Mouse (Mus musculus): ENCODE measurements around the gene Syt1. TPM values are rescaled to one million over a fixed set of nuclear protein-coding genes. Genes with fewer than 3 reads are reported as not detected.

The Syt1 gene
- 127 and 130 TPM in 2 replicates for polyA plus RNA-seq (2014; fragmentation: Nextera tagmentation; extraction: Ambion mirVana)

DNA sequence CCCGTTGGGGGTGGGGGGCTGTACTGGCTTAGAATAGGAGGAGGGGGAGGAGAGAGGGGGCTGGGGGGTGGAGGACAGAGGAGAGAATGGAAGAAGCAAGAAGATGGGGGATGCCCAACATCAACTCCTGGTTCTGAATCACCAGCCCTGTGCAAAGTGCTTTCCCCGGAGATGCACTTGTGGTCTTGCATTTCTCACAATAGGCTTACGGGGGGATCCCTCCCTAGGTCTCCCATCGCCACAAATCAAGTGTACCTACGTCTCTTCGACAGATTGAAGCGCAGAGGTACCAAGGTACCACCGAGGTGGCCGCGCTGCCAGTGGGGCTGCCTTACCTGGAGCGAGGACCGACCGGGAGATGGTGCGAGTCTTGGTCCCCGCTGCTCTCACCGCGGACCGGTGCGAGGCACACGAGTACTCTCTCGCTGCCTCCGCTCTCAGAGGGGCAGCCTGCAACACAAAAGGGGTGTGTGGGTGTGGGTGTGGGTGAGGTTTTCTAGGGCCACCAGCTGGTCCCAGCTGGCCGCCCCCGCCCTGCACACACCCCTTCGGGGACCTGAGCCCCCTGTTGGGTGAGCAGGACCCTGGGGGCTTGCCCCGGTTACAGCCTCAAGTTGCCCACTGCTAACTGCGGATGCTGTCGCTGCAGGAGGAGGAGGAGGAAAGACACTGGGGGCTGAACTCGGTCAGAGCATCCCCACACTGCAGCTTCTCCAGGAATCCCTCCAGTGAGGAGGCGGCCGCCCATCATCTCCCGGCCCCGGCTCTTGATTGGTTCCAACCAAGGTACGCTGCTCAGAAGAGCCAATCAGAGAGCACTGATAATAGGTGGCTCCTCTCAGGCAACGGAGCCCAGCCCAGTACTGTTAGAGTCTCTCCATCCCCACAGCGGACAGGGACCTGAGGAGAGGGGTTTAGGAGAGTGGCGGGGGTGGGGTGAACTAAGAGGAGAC, at the start of gene Syt1:
Syt1 (minus strand) TSS at position 742 of the 953 bp plus-strand sequence.
- Histone ChIP-seq H3K4me3 (ENCODE audit: low read depth, low read length) (peak within 1 kb of the TSS; percentile 63), H3K36me3 (ENCODE audit: control insufficient read depth, insufficient read depth, low read length) (no peaks in the 10 kb centered on the region), H3K4me2 (ENCODE audit: low read depth, low read length) (peak within 1 kb of the TSS; percentile 96), H3K4me1 (ENCODE audit: control insufficient read depth, insufficient read depth, low read length) (no peaks in the 10 kb centered on the region), H3K9ac (replicated peaks; ENCODE audit: low read depth, low read length) (peak within 1 kb of the TSS; percentile 74), H3K27me3 (ENCODE audit: control insufficient read depth, insufficient read depth, low read length) (no peaks in the 10 kb centered on the region), H3K27ac (ENCODE audit: low read depth, low read length) (peak within 1 kb of the TSS; percentile 85), H3K9me3 (ENCODE audit: control insufficient read depth, low read length) (no peaks in the 10 kb centered on the region)
- WGBS, result under 1% methylated on average over 37 of the region's 37 CpGs
- peak; percentile 99 for ATAC-seq (ENCODE audit: low read depth)

GRCm38 (mm10) chr10:109056500-109056899, 45.7 kb upstream of the Syt1 start:
- H3K9ac ChIP-seq (replicated peaks; ENCODE audit: low read depth, low read length), result no peak overlapping the region
- no peaks in the 10 kb centered on the region for H3K4me1 ChIP-seq (ENCODE audit: control insufficient read depth, insufficient read depth, low read length)
- no peak overlapping the region for H3K27ac ChIP-seq (ENCODE audit: low read depth, low read length)
- no peak for ATAC-seq (ENCODE audit: low read depth)
- H3K9me3 ChIP-seq (ENCODE audit: control insufficient read depth, low read length), result no peaks in the 10 kb centered on the region
- 89% methylated on average over 6 of the region's 6 CpGs for WGBS
- no peak overlapping the region for H3K4me2 ChIP-seq (ENCODE audit: low read depth, low read length)
- no peaks in the 10 kb centered on the region for H3K27me3 ChIP-seq (ENCODE audit: control insufficient read depth, insufficient read depth, low read length)
- H3K36me3 ChIP-seq (ENCODE audit: control insufficient read depth, insufficient read depth, low read length), result no peaks in the 10 kb centered on the region
- no peak overlapping the region for H3K4me3 ChIP-seq (ENCODE audit: low read depth, low read length)

- H3K4me3 ChIP-seq (ENCODE audit: low read depth, low read length), result no peak overlapping the region
- no peaks in the 10 kb centered on the region for H3K36me3 ChIP-seq (ENCODE audit: control insufficient read depth, insufficient read depth, low read length)
- WGBS, result 82% methylated on average over 5 of the region's 5 CpGs
- no peak overlapping the region for H3K9ac ChIP-seq (replicated peaks; ENCODE audit: low read depth, low read length)
- H3K27ac ChIP-seq (ENCODE audit: low read depth, low read length), result no peak overlapping the region
- H3K27me3 ChIP-seq (ENCODE audit: control insufficient read depth, insufficient read depth, low read length), result no peaks in the 10 kb centered on the region
- ATAC-seq (ENCODE audit: low read depth), result no peak
- no peak overlapping the region for H3K4me2 ChIP-seq (ENCODE audit: low read depth, low read length)
- H3K9me3 ChIP-seq (ENCODE audit: control insufficient read depth, low read length), result no peaks in the 10 kb centered on the region
- H3K4me1 ChIP-seq (ENCODE audit: control insufficient read depth, insufficient read depth, low read length), result no peaks in the 10 kb centered on the region
Measured at GRCm38 (mm10) chr10:109047537-109047936, 36.8 kb upstream of the Syt1 start.

DNA sequence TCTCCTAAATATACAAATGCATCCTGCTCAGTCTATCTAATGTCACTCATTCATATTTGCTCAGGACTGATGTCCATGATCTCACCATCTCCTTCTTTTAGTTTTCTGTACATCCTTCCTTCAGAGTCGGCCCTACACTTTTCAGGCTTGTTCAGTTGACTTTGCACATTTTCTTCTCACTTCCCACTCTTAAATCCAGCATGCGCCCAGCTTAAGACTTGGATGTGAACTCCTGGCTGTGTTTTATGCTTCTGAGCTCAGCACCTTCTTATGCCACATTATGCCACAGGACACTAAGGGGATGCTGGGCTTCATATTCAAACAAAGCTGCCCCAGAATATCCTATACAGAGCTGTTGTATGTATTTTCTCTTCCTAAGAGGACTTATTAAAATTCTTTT, 36.2 kb upstream of the Syt1 start:
- WGBS, result 91% methylated on average over 2 of the region's 2 CpGs
- Histone ChIP-seq H3K9ac (replicated peaks; ENCODE audit: low read depth, low read length) (no peak overlapping the region), H3K4me2 (ENCODE audit: low read depth, low read length) (no peak overlapping the region), H3K36me3 (ENCODE audit: control insufficient read depth, insufficient read depth, low read length) (no peaks in the 10 kb centered on the region), H3K4me1 (ENCODE audit: control insufficient read depth, insufficient read depth, low read length) (no peaks in the 10 kb centered on the region), H3K9me3 (ENCODE audit: control insufficient read depth, low read length) (no peaks in the 10 kb centered on the region), H3K27ac (ENCODE audit: low read depth, low read length) (no peak overlapping the region), H3K27me3 (ENCODE audit: control insufficient read depth, insufficient read depth, low read length) (no peaks in the 10 kb centered on the region), H3K4me3 (ENCODE audit: low read depth, low read length) (no peak overlapping the region)
- ATAC-seq (ENCODE audit: low read depth), result no peak

DNA sequence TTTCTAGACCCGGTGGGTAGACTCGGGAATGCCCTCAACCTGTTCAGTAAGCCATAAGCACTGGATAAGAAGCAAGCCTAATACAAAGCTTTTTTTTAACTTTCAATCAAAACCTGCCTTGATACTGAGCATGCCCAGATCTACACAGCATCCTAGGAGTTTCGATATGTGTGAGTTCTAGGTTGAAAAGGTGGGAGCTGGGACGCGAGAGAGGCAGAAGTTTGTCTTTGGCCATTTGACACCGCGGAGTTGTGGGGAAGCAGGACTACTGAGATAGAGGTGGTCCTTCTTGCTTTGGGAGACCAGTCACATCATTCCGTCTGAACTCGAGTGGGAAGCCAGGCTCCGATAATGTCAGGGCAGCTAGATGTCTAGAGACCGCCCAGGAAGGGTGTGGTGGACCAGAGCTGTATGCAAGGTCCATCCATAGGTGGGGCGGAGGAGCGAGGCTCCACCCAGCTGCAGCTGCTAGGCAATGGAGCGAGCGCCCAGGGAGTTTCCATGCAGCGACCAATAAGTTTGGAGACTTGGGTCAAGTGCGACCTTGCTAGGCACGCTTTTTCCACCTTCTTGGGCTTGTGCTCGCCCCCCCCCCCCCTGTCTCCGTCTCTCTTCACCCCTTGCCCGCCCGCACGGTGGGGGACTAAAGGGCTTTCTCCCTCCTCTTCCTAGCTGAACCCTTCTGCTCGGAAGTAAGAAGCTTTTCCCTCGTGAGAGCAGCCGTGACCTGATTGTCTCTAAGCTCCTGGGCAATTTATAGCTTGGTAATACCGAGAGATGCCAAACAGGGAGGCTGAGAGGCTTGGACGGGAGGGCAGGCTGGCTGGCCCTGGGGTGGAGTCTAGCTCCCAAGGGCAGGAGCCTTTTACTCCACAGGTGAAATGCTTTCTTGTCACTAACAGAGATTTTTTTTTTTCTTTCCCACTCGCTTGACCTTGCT, 714 bp upstream of the Syt1 start:
- H3K9me3 ChIP-seq (ENCODE audit: control insufficient read depth, low read length), result no peaks in the 10 kb centered on the region
- peak; percentile 59 for ATAC-seq (ENCODE audit: low read depth)
- H3K36me3 ChIP-seq (ENCODE audit: control insufficient read depth, insufficient read depth, low read length), result no peaks in the 10 kb centered on the region
- H3K27me3 ChIP-seq (ENCODE audit: control insufficient read depth, insufficient read depth, low read length), result no peaks in the 10 kb centered on the region
- H3K4me1 ChIP-seq (ENCODE audit: control insufficient read depth, insufficient read depth, low read length), result no peaks in the 10 kb centered on the region
- H3K27ac ChIP-seq (ENCODE audit: low read depth, low read length), result peak overlapping the region; percentile 7; the same call in 1 of the 2 replicates
- under 1% methylated on average over 29 of the region's 29 CpGs for WGBS
- peak overlapping the region; percentile 63 for H3K4me3 ChIP-seq (ENCODE audit: low read depth, low read length)
- peak overlapping the region; percentile 41 for H3K9ac ChIP-seq (replicated peaks; ENCODE audit: low read depth, low read length)
- peak overlapping the region; percentile 96 for H3K4me2 ChIP-seq (ENCODE audit: low read depth, low read length)

- Histone ChIP-seq H3K36me3 (ENCODE audit: control insufficient read depth, insufficient read depth, low read length) (no peaks in the 10 kb centered on the region), H3K4me3 (ENCODE audit: low read depth, low read length) (peak overlapping the region; percentile 63), H3K27ac (ENCODE audit: low read depth, low read length) (peak overlapping the region; percentile 85), H3K9me3 (ENCODE audit: control insufficient read depth, low read length) (no peaks in the 10 kb centered on the region), H3K27me3 (ENCODE audit: control insufficient read depth, insufficient read depth, low read length) (no peaks in the 10 kb centered on the region), H3K4me2 (ENCODE audit: low read depth, low read length) (peak overlapping the region; percentile 96), H3K4me1 (ENCODE audit: control insufficient read depth, insufficient read depth, low read length) (no peaks in the 10 kb centered on the region), H3K9ac (replicated peaks; ENCODE audit: low read depth, low read length) (peak overlapping the region; percentile 74)
- WGBS, result 4% methylated on average over 1 of the region's 1 CpGs
- no peak for ATAC-seq (ENCODE audit: low read depth)
Measured at GRCm38 (mm10) chr10:109009831-109010230, 951 bp downstream of the Syt1 start.

- Histone ChIP-seq H3K4me2 (ENCODE audit: low read depth, low read length) (peak overlapping the region; percentile 96), H3K9ac (replicated peaks; ENCODE audit: low read depth, low read length) (no peak overlapping the region), H3K27me3 (ENCODE audit: control insufficient read depth, insufficient read depth, low read length) (no peaks in the 10 kb centered on the region), H3K27ac (ENCODE audit: low read depth, low read length) (no peak overlapping the region), H3K4me3 (ENCODE audit: low read depth, low read length) (peak overlapping the region; percentile 63), H3K36me3 (ENCODE audit: control insufficient read depth, insufficient read depth, low read length) (no peaks in the 10 kb centered on the region), H3K9me3 (ENCODE audit: control insufficient read depth, low read length) (no peaks in the 10 kb centered on the region), H3K4me1 (ENCODE audit: control insufficient read depth, insufficient read depth, low read length) (no peaks in the 10 kb centered on the region)
- no peak for ATAC-seq (ENCODE audit: low read depth)
- 93% methylated on average over 13 of the region's 13 CpGs for WGBS
Measured at GRCm38 (mm10) chr10:109008456-109008855, 2.3 kb downstream of the Syt1 start.

GRCm38 (mm10) chr10:109003482-109003881, 7.3 kb downstream of the Syt1 start:
- no peaks in the 10 kb centered on the region for H3K9me3 ChIP-seq (ENCODE audit: control insufficient read depth, low read length)
- H3K36me3 ChIP-seq (ENCODE audit: control insufficient read depth, insufficient read depth, low read length), result no peaks in the 10 kb centered on the region
- H3K4me1 ChIP-seq (ENCODE audit: control insufficient read depth, insufficient read depth, low read length), result no peaks in the 10 kb centered on the region
- H3K4me3 ChIP-seq (ENCODE audit: low read depth, low read length), result no peak overlapping the region
- H3K4me2 ChIP-seq (ENCODE audit: low read depth, low read length), result no peak overlapping the region
- WGBS, result 88% methylated on average over 4 of the region's 4 CpGs
- no peak overlapping the region for H3K9ac ChIP-seq (replicated peaks; ENCODE audit: low read depth, low read length)
- ATAC-seq (ENCODE audit: low read depth), result no peak
- no peaks in the 10 kb centered on the region for H3K27me3 ChIP-seq (ENCODE audit: control insufficient read depth, insufficient read depth, low read length)
- H3K27ac ChIP-seq (ENCODE audit: low read depth, low read length), result no peak overlapping the region

All from neural tube, embryonic 14.5 days (tissue).